Mouse (Mus musculus): ENCODE data around the gene Srrt. TPM values are rescaled to one million over a fixed set of nuclear protein-coding genes. Genes with fewer than 3 reads are reported as not detected.

The Srrt gene
- total and polyA plus RNA-seq, 2 experiments = 20.7 to 61.5 TPM

DNA sequence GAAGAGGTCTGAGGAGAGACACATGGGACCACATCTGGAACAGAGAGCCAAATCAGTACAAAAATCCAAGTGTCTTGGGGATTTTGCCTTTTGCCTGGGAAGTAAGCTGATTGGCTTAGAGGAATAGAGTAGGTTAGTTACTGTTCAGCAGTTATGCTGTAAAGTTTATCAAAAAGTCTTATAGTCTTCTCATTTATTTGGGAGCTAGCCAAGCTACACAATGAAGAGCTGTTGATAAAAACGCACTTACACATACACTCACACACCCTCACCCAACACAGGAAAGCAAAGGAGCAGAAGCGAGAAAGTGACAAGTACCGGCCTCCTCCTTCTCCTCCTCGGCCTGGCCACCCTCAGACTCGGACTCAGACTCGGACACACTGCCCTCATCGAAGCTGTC is 8.2 kb downstream of the Srrt start:
- no peak for DNase-seq (ENCODE audit: extremely low read depth, low read depth, low spot score)
- Histone ChIP-seq H3K79me2 (ENCODE audit: control insufficient read depth, insufficient read depth, low read length) (0 out of 2 replicates have a peak, but pooled peaks cover 3% of the 10 kb centered on the region), H3K4me3 (ENCODE audit: insufficient read depth, low read depth, low read length) (no peak overlapping the region), H3K4me1 (ENCODE audit: control insufficient read depth, insufficient read depth, low read length) (peaks cover 4% of the 10 kb centered on the region), H3K9ac (ENCODE audit: low read depth, low read length) (no peak overlapping the region), H3K36me3 (ENCODE audit: control insufficient read depth, insufficient read depth, low read length) (peaks cover 37% of the 10 kb centered on the region), H3K27ac (replicated peaks; ENCODE audit: insufficient read depth, low read depth, low read length) (no peak overlapping the region), H3K27me3 (ENCODE audit: control insufficient read depth, insufficient read depth, low read length) (no peaks in the 10 kb centered on the region)
- TF ChIP-seq CTCF (IDR thresholded peaks at IDR 0.05; ENCODE audit: low read depth, low read length) (no peak), POLR2A (IDR thresholded peaks at IDR 0.05; ENCODE audit: extremely low read depth, insufficient read depth, low read length) (no peak)
- 75% methylated on average over 7 of the region's 7 CpGs for WGBS

- Histone ChIP-seq H3K27ac (replicated peaks; ENCODE audit: insufficient read depth, low read depth, low read length) (no peak overlapping the region), H3K9ac (ENCODE audit: low read depth, low read length) (no peak overlapping the region), H3K79me2 (ENCODE audit: control insufficient read depth, insufficient read depth, low read length) (0 out of 2 replicates have a peak, but pooled peaks cover 3% of the 10 kb centered on the region), H3K4me3 (ENCODE audit: insufficient read depth, low read depth, low read length) (no peak overlapping the region), H3K27me3 (ENCODE audit: control insufficient read depth, insufficient read depth, low read length) (no peaks in the 10 kb centered on the region), H3K36me3 (ENCODE audit: control insufficient read depth, insufficient read depth, low read length) (peaks cover 37% of the 10 kb centered on the region), H3K4me1 (ENCODE audit: control insufficient read depth, insufficient read depth, low read length) (peaks cover 4% of the 10 kb centered on the region; the same call in 1 of the 2 replicates)
- DNase-seq (ENCODE audit: extremely low read depth, low read depth, low spot score) = no peak
- TF ChIP-seq POLR2A (IDR thresholded peaks at IDR 0.05; ENCODE audit: extremely low read depth, insufficient read depth, low read length) (no peak), CTCF (IDR thresholded peaks at IDR 0.05; ENCODE audit: low read depth, low read length) (no peak)
- 94% methylated on average over 14 of the region's 14 CpGs for WGBS
These were observed 10.3 kb downstream of the Srrt start for GRCm38 (mm10) chr5:137297126-137297525.

GRCm38 (mm10) chr5:137295712-137296111 is 11.8 kb downstream of the Srrt start:
- Histone ChIP-seq H3K4me1 (ENCODE audit: control insufficient read depth, insufficient read depth, low read length) (peaks cover 4% of the 10 kb centered on the region; the same call in 1 of the 2 replicates), H3K79me2 (ENCODE audit: control insufficient read depth, insufficient read depth, low read length) (0 out of 2 replicates have a peak, but pooled peaks cover 3% of the 10 kb centered on the region), H3K4me3 (ENCODE audit: insufficient read depth, low read depth, low read length) (no peak overlapping the region), H3K27ac (replicated peaks; ENCODE audit: insufficient read depth, low read depth, low read length) (no peak overlapping the region), H3K27me3 (ENCODE audit: control insufficient read depth, insufficient read depth, low read length) (no peaks in the 10 kb centered on the region), H3K36me3 (ENCODE audit: control insufficient read depth, insufficient read depth, low read length) (peaks cover 33% of the 10 kb centered on the region), H3K9ac (ENCODE audit: low read depth, low read length) (no peak overlapping the region)
- no peak for DNase-seq (ENCODE audit: extremely low read depth, low read depth, low spot score)
- TF ChIP-seq CTCF (IDR thresholded peaks at IDR 0.05; ENCODE audit: low read depth, low read length) (no peak), POLR2A (IDR thresholded peaks at IDR 0.05; ENCODE audit: extremely low read depth, insufficient read depth, low read length) (no peak)
- WGBS = 93% methylated on average over 15 of the region's 15 CpGs

- Histone ChIP-seq H3K36me3 (ENCODE audit: control insufficient read depth, insufficient read depth, low read length) (peaks cover 30% of the 10 kb centered on the region), H3K79me2 (ENCODE audit: control insufficient read depth, insufficient read depth, low read length) (0 out of 2 replicates have a peak, but pooled peaks cover 2% of the 10 kb centered on the region), H3K27me3 (ENCODE audit: control insufficient read depth, insufficient read depth, low read length) (no peaks in the 10 kb centered on the region), H3K4me1 (ENCODE audit: control insufficient read depth, insufficient read depth, low read length) (peaks cover 4% of the 10 kb centered on the region; the same call in 1 of the 2 replicates), H3K9ac (ENCODE audit: low read depth, low read length) (no peak overlapping the region), H3K4me3 (ENCODE audit: insufficient read depth, low read depth, low read length) (no peak overlapping the region), H3K27ac (replicated peaks; ENCODE audit: insufficient read depth, low read depth, low read length) (no peak overlapping the region)
- no peak for DNase-seq (ENCODE audit: extremely low read depth, low read depth, low spot score)
- 77% methylated on average over 9 of the region's 9 CpGs for WGBS
- TF ChIP-seq CTCF (IDR thresholded peaks at IDR 0.05; ENCODE audit: low read depth, low read length) (no peak), POLR2A (IDR thresholded peaks at IDR 0.05; ENCODE audit: extremely low read depth, insufficient read depth, low read length) (no peak)
These were observed 12.2 kb downstream of the Srrt start for GRCm38 (mm10) chr5:137295296-137295695.

DNA sequence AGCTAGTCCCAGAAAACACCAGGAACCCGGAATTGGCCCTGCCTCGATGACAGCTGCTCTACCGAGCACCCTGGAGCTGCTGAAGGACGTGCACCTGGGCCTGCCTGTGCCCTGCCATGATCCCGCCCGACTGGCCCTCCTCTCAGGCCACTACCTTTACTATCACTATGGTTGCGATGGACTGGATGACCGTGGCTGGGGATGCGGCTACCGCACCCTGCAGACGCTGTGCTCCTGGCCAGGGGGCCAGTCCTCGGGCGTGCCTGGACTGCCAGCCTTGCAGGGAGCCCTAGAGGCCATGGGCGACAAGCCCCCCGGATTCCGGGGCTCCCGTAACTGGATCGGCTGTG is 12.8 kb downstream of the Srrt start:
- peaks cover 25% of the 10 kb centered on the region for H3K36me3 ChIP-seq (ENCODE audit: control insufficient read depth, insufficient read depth, low read length)

More for the DNA sequence above, 12.8 kb downstream of the Srrt start:
- H3K4me1 ChIP-seq (ENCODE audit: control insufficient read depth, insufficient read depth, low read length) = peaks cover 4% of the 10 kb centered on the region; the same call in 1 of the 2 replicates
- no peaks in the 10 kb centered on the region for H3K79me2 ChIP-seq (ENCODE audit: control insufficient read depth, insufficient read depth, low read length)
- H3K9ac ChIP-seq (ENCODE audit: low read depth, low read length) = peak overlapping the region; percentile 70
- WGBS = 9% methylated on average over 18 of the region's 18 CpGs
- H3K4me3 ChIP-seq (ENCODE audit: insufficient read depth, low read depth, low read length) = peak overlapping the region; percentile 65
- peak overlapping the region; percentile 32 for H3K27ac ChIP-seq (replicated peaks; ENCODE audit: insufficient read depth, low read depth, low read length)
- no peak for DNase-seq (ENCODE audit: extremely low read depth, low read depth, low spot score)
- TF ChIP-seq CTCF (IDR thresholded peaks at IDR 0.05; ENCODE audit: low read depth, low read length) = no peak
- TF ChIP-seq POLR2A (IDR thresholded peaks at IDR 0.05; ENCODE audit: extremely low read depth, insufficient read depth, low read length) = no peak
- H3K27me3 ChIP-seq (ENCODE audit: control insufficient read depth, insufficient read depth, low read length) = no peaks in the 10 kb centered on the region
